Mouse (Mus musculus) heart, embryonic 15.5 days (tissue): Measurements from ENCODE around the gene Otx2. TPM values are rescaled to one million over a fixed set of nuclear protein-coding genes. Genes with fewer than 3 reads are reported as not detected.

Experiments used
- ATAC-seq: fragments of 200-750 bp; cut with Nextera tagmentation; replicated peaks from 2 replicates; pipeline ENCODE4 v1.8.0; 2017; ENCODE audit warnings: low read depth, moderate TSS enrichment; ENCODE audit not compliant: insufficient number of reproducible peaks, insufficient read depth, low FRiP score
- H3K27ac ChIP-seq: fragments of 300-500 bp; sonication (generic); 2 replicates; pipeline ENCODE4 v1.5.1; 2015; ENCODE audit warnings: mild to moderate bottlenecking, inconsistent platforms
- H3K27me3 ChIP-seq: fragments of 300-500 bp; sonication (generic); 2 replicates; pipeline ENCODE4 v1.6.1; 2015; ENCODE audit warnings: inconsistent platforms
- H3K36me3 ChIP-seq: fragments of 300-500 bp; sonication (generic); 2 replicates; pipeline ENCODE4 v1.6.1; 2015; ENCODE audit warnings: mild to moderate bottlenecking, inconsistent platforms
- H3K4me1 ChIP-seq: fragments of 300-500 bp; sonication (generic); replicated peaks from 2 replicates; pipeline ENCODE4 v1.6.1; 2015; ENCODE audit warnings: inconsistent platforms
- H3K4me2 ChIP-seq: fragments of 300-500 bp; sonication (generic); 2 replicates; pipeline ENCODE4 v1.6.1; 2015; ENCODE audit warnings: inconsistent platforms, mild to moderate bottlenecking, moderate library complexity
- H3K4me3 ChIP-seq: fragments of 300-500 bp; sonication (generic); 2 replicates; pipeline ENCODE4 v1.5.1; 2015; ENCODE audit warnings: mild to moderate bottlenecking, inconsistent platforms
- H3K9ac ChIP-seq: fragments of 300-500 bp; sonication (generic); 2 replicates; pipeline ENCODE4 v1.6.1; 2015; ENCODE audit warnings: mild to moderate bottlenecking, inconsistent platforms
- H3K9me3 ChIP-seq: fragments of 300-500 bp; sonication (generic); replicated peaks from 2 replicates; pipeline ENCODE4 v1.6.1; 2016; ENCODE audit warnings: inconsistent platforms
- WGBS: fragments of 180-500 bp; shearing (Covaris S2); methylation state at CpG from one replicate; pipeline ENCODE4 v1.1.7; 2015; ENCODE audit warnings: mixed read lengths; 5-methylcytosine and 5-hydroxymethylcytosine counted together
- polyA plus RNA-seq: library from polyadenylated mRNA; unstranded; fragments of >200 nt; fragmentation: Nextera tagmentation; extraction: Ambion mirVana; gene quantifications from 2 replicates; pipeline ENCODE4 v1.2.1, GENCODE M21; 2015

The Otx2 gene
- polyA plus RNA-seq, 1 experiment from 2014 or later = not detected

- H3K36me3 ChIP-seq = no peaks in the 10 kb centered on the region
- peaks cover 40% of the 10 kb centered on the region for H3K27me3 ChIP-seq
- no peak overlapping the region for H3K4me2 ChIP-seq
- no peaks in the 10 kb centered on the region for H3K9me3 ChIP-seq
- H3K4me1 ChIP-seq = no peaks in the 10 kb centered on the region
- H3K27ac ChIP-seq = no peak overlapping the region
- no peak overlapping the region for H3K9ac ChIP-seq
- 61% methylated on average over 5 of the region's 5 CpGs for WGBS
- no peak for ATAC-seq
- H3K4me3 ChIP-seq = no peak overlapping the region
These were observed 6.0 kb upstream of the Otx2 start for GRCm38 (mm10) chr14:48679590-48679989.

DNA sequence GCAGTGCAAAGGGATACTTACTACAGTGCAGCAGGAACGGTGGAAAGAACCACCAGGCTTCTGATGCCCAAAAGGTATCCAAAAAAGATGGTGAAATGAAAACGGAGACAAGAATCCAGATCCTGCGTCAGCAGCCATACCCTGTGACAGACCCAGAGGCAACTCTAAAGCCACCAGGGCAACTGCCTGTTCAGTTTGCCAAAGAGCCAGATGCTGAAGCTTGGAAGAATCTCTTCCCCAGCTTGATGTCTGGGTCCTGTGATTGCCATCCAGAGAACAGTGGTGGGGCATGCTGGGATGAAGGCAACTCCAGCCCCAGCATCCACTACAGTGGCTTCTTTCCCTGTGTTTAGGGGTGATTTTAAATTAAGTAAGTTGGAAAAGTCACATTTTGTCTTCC, 5.1 kb upstream of the Otx2 start:
- peaks cover 49% of the 10 kb centered on the region for H3K27me3 ChIP-seq
- no peak for ATAC-seq
- WGBS = 74% methylated on average over 3 of the region's 3 CpGs

GRCm38 (mm10) chr14:48674036-48674831, 615 bp upstream of the Otx2 start:
- Histone ChIP-seq H3K4me1 (peaks cover 11% of the 10 kb centered on the region), H3K4me2 (0 out of 2 replicates have a peak overlapping the region, but pooled peaks have one; percentile 13), H3K9me3 (no peaks in the 10 kb centered on the region), H3K36me3 (no peaks in the 10 kb centered on the region), H3K27ac (no peak overlapping the region), H3K27me3 (peaks cover 94% of the 10 kb centered on the region), H3K4me3 (peak overlapping the region; percentile 7; the same call in 1 of the 2 replicates), H3K9ac (no peak overlapping the region)
- no peak for ATAC-seq
- WGBS = 3% methylated on average over 36 of the region's 36 CpGs

More for the DNA sequence above, 5.1 kb upstream of the Otx2 start:
- peaks cover 7% of the 10 kb centered on the region for H3K4me1 ChIP-seq
- no peak overlapping the region for H3K9ac ChIP-seq
- H3K9me3 ChIP-seq = no peaks in the 10 kb centered on the region
- no peak overlapping the region for H3K27ac ChIP-seq
- no peak overlapping the region for H3K4me2 ChIP-seq
- no peaks in the 10 kb centered on the region for H3K36me3 ChIP-seq
- no peak overlapping the region for H3K4me3 ChIP-seq

DNA sequence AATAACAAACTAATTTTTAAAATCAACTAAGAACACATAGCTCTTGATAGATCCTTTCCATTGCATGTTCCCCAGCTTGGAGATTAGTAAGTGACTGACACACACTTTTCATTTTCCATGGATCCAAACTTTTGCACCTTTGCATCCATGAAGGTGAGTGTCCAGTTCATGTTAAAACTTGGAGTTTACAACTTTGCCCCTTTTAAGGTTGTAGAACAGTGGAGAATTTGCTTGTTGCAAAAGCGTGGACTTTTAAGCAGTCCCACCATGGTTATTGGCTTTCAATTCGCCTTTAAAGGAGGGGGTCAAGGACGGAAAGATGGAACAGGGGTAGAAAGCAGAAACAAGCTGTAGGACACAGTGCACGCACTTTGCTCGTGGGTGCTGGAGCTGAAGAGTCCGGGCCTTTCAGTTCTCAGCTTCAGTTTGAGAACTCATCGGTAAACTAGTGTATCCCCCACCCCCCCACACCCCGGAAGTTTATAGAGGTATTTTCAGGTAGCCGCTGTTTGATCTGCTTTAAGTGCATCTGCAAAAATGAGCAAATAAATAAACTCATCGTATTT, 925 bp downstream of the Otx2 start:
- no peak for ATAC-seq
- 15% methylated on average over 10 of the region's 10 CpGs for WGBS

GRCm38 (mm10) chr14:48671480-48672240, 2.0 kb downstream of the Otx2 start:
- Histone ChIP-seq H3K4me3 (no peak overlapping the region), H3K4me1 (peaks cover 17% of the 10 kb centered on the region), H3K9me3 (no peaks in the 10 kb centered on the region), H3K9ac (no peak overlapping the region), H3K27ac (no peak overlapping the region), H3K36me3 (no peaks in the 10 kb centered on the region), H3K4me2 (no peak overlapping the region), H3K27me3 (peaks cover 100% of the 10 kb centered on the region)
- WGBS = 36% methylated on average over 9 of the region's 9 CpGs
- no peak for ATAC-seq

More for the DNA sequence above, 925 bp downstream of the Otx2 start:
- H3K27ac ChIP-seq = no peak overlapping the region
- no peak overlapping the region for H3K4me2 ChIP-seq
- peaks cover 97% of the 10 kb centered on the region for H3K27me3 ChIP-seq
- no peaks in the 10 kb centered on the region for H3K36me3 ChIP-seq
- H3K9ac ChIP-seq = no peak overlapping the region
- H3K4me3 ChIP-seq = no peak overlapping the region
- peaks cover 17% of the 10 kb centered on the region for H3K4me1 ChIP-seq
- no peaks in the 10 kb centered on the region for H3K9me3 ChIP-seq

GRCm38 (mm10) chr14:48670761-48671479, 2.7 kb downstream of the Otx2 start:
- Histone ChIP-seq H3K9me3 (no peaks in the 10 kb centered on the region), H3K4me1 (peaks cover 21% of the 10 kb centered on the region)
- WGBS = 43% methylated on average over 4 of the region's 4 CpGs

DNA sequence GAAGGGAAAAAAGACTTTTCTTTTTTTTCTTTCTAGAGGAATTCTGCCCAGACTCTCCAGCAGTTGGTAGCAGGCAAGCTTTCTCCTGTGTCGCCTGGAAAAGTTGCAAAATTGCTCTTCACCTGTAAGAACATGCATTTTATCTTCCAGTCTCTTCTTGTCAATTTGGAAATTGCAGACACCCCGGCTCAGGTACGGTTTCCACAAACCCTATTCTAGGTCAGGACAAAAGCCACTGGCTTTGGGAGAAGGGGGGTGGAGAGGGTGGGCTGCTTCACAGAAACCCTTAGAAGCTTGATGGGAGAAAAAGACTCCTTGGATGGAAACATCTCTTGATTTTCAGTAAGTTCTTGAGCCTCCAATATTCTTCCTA, 3.4 kb downstream of the Otx2 start:
- Histone ChIP-seq H3K27me3 (peaks cover 100% of the 10 kb centered on the region), H3K27ac (no peak overlapping the region), H3K36me3 (no peaks in the 10 kb centered on the region), H3K4me3 (no peak overlapping the region), H3K9me3 (no peaks in the 10 kb centered on the region), H3K4me1 (peaks cover 26% of the 10 kb centered on the region), H3K9ac (no peak overlapping the region), H3K4me2 (no peak overlapping the region)
- WGBS = 12% methylated on average over 3 of the region's 3 CpGs
- ATAC-seq = no peak

More at GRCm38 (mm10) chr14:48670761-48671479, 2.7 kb downstream of the Otx2 start:
- H3K4me2 ChIP-seq = no peak overlapping the region
- H3K27me3 ChIP-seq = peaks cover 100% of the 10 kb centered on the region
- H3K9ac ChIP-seq = no peak overlapping the region
- H3K36me3 ChIP-seq = no peaks in the 10 kb centered on the region
- H3K27ac ChIP-seq = no peak overlapping the region
- no peak overlapping the region for H3K4me3 ChIP-seq
- no peak for ATAC-seq

DNA sequence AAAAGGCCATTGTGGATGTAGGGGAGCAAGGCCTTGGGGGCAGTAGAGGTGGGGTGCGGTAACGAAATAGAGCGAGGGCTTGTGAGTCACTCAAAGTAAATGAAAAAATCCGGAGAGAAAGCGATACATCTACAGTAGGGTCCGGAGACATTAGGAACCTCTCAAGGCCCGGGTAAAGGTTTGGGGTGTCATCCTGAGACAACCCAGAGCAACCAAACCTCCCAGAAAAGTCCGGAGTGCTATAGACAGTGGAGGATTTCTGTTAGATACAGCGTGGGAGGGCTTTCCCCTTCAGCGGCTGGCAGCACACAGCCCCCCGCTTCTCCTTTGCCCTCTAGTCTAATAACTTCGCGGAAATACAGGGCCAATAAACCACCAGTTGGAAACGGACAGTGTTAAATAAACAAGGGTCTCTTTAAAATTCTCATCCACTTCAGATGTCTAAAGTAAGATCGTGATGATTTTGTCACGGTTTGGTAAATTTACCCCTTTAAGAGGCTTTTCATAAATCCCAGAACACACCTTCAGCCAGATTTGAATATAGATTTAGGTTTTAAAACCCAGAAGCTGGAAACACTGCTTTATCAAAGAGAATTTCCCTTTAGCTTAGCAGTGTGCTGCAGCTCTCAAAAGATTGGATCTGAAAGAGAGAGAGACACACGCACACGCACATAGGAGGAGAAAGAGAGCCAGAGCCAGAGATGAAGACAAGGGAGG, 3.9 kb downstream of the Otx2 start:
- Histone ChIP-seq H3K4me1 (peaks cover 29% of the 10 kb centered on the region), H3K27me3 (peaks cover 99% of the 10 kb centered on the region), H3K4me3 (no peak overlapping the region), H3K9me3 (no peaks in the 10 kb centered on the region), H3K36me3 (no peaks in the 10 kb centered on the region), H3K4me2 (no peak overlapping the region), H3K9ac (no peak overlapping the region), H3K27ac (no peak overlapping the region)
- ATAC-seq = no peak
- WGBS = 4% methylated on average over 18 of the region's 18 CpGs

GRCm38 (mm10) chr14:48668761-48669303, 4.8 kb downstream of the Otx2 start:
- no peak overlapping the region for H3K4me3 ChIP-seq
- no peak overlapping the region for H3K4me2 ChIP-seq
- no peak overlapping the region for H3K9ac ChIP-seq
- peaks cover 95% of the 10 kb centered on the region for H3K27me3 ChIP-seq
- H3K9me3 ChIP-seq = no peaks in the 10 kb centered on the region
- WGBS = 2% methylated on average over 29 of the region's 29 CpGs
- no peak overlapping the region for H3K27ac ChIP-seq
- peaks cover 25% of the 10 kb centered on the region for H3K4me1 ChIP-seq
- no peak for ATAC-seq
- no peaks in the 10 kb centered on the region for H3K36me3 ChIP-seq

DNA sequence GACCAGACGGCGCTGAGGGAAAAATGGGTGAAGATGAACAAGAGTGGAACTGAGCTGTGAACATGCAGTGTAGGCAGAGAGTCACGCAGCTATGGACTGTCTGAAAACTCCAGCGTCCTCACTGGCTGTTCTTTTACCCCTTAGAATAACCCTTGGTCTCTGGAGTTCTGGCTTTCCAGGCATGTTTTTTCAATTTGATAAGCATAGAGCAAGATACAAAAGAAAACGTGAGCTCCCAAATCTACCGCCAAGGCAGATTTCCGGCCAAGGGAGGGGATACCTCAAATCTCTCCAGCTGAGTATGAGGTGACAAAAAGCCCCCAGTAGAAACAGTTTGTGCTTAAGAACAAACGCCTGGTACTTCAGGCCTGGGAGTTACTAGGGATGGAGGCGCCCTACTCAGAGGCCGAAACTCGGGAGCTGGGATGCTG, 5.6 kb downstream of the Otx2 start:
- Histone ChIP-seq H3K9me3 (no peaks in the 10 kb centered on the region), H3K4me2 (no peak overlapping the region), H3K36me3 (no peaks in the 10 kb centered on the region), H3K9ac (no peak overlapping the region), H3K4me3 (no peak overlapping the region), H3K27me3 (peaks cover 93% of the 10 kb centered on the region), H3K27ac (no peak overlapping the region), H3K4me1 (peaks cover 20% of the 10 kb centered on the region)
- WGBS = 5% methylated on average over 11 of the region's 11 CpGs
- ATAC-seq = no peak
